Mouse (Mus musculus) ES-Bruce4 (cell line): ENCODE results near the gene Nup62.

Experiments
- CTCF ChIP-seq: IDR thresholded peaks from one replicate; pipeline ENCODE4 v1.8.1; 2011; ENCODE audit warnings: low read depth, low read length
- EP300 ChIP-seq: IDR thresholded peaks from 2 replicates; pipeline ENCODE4 v1.6.1; 2011; ENCODE audit warnings: low read depth, low read length; ENCODE audit not compliant: insufficient read depth
- POLR2A ChIP-seq: IDR thresholded peaks from one replicate; pipeline ENCODE4 v1.8.1; 2011; ENCODE audit warnings: low read length; ENCODE audit not compliant: insufficient read depth

DNA sequence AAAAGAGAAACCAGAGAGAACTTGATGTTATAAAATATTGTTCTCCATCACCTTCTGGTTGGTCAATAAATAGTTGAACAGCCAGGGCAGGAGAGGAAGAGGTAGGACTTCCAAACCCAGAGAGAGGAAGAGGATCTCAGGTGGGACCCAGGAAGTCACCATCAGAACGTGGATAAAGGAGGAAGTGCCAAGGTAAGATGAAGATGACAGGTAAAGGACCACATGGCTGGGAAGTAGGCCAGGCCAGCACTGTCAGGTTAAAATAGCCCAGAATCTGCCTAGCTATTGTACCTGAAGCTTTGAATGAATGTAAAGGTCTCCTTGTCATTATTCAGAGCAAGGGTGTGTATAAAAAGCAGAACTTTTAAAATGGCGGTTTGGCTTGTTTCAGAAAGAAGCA is 7.0 kb upstream of the Nup62 start:
- TF ChIP-seq POLR2A (no peak), CTCF (no peak), EP300 (no peak)
